Mouse (Mus musculus): ENCODE measurements around the gene Crot.

Crot gene

DNA sequence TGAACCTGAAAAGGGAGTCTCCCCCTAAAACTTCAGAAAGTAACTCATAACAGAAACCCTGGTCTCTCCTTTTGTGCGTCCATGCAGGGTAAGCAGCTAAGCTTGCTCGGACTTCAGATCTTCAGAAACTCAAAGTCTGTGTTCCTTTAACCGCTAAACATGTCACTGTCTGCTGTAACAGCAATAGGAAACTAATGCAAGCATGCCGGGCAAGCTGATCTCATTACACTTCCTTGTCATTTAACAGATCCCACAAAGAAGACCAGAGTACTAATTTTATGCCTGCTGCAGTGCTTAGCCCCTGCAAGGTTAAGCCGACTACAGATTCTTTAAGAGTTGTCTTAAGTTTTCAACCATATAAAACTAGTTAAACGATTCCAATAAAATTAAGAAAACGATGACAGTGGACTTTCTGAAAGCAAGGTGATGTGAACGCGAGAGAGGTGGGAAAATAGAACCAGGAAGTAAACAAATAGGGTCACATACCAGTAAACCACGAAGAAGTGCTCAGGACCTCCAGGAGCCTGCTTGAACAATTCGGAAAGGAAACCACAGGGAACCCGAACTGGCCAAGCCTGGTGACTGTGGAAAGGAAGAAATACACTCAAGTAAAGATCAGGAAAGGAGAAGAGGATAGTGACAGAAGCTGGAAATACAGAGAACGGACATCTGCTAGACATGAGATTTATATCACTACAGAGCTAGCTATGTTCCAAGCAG, 998 bp downstream of the Crot start:
- DNase-seq = no peak

GRCm38 (mm10) chr5:8991626-8992025, 5.5 kb downstream of the Crot start:
- DNase-seq = no peak

DNA sequence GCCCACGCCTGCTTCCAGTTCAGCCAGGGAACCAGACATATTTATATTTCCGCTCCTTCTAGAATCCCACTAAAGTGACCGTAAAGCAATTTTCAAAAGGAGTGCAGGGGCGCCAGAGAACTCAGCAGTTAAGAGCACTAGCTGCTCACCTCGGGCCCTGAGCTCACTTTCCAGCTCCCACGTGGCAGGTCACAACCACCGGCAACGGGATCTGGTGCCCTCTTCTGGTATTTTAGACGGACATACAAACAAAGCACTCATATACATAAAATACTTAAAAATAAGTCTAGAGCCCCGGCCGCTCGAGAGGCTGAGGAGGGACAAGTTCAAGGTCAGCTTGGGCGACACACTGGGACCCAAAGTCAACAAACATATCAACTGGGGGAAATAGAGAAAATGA, 6.6 kb downstream of the Crot start:
- DNase-seq = no peak

DNA sequence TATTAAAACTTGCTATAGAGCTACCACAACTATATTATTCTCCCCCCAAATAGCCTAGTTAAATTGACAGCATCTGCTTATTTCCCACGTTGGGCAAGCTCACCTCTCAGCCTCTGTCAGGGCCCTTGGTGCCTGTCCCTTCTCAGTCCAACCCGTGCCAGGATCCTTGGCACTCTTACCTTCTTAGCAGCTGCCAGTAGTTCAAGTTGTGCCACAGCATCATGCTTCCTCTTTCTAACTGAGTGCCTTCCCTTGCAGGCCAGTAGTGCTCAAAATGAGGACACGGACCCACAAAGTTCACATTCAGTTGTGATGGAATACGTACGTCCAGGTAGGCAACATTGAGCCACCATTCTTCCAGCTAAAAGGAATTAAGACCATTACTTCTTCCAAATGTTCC, 9.2 kb downstream of the Crot start:
- no peak for DNase-seq

GRCm38 (mm10) chr5:8985470-8985869, 11.7 kb downstream of the Crot start:
- DNase-seq = no peak

DNA sequence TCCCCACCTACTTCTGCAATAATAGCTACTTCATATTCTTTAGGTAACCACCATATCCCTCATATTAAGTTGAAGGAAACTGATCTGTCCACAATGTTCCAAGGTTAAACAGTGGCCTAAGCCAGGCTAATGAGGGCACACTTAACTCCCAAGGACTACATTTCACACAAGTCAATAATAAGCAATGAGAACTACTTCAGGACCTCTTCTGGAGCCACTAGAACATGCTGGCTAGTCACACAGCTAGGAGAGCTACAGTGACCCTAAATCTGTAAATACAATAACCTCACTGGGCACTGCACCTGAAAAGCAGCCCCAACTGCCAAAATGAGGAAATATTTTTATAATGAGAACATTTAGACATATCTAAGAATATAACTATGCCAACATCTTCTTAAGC, 22.4 kb downstream of the Crot start:
- DNase-seq = no peak

DNA sequence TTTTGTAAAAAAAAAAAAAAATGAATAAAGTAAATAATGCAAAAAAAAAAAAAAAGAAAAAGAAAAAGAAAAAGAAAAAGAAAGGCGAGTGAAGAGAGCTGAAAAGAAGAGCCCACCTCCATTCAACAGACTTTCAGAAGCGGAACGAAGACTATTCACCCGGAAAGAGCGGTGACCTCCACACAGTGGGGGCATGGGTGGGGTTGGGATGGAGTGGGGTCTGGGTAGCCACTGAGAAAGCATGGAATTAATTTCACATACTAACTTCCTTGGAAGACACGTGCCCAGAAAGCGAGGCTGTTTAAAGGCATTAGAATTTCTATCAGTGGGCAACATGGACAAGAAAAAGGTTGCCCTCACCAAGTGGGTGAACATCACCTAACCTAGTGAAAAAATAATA, 24.8 kb downstream of the Crot start:
- DNase-seq = no peak

DNA sequence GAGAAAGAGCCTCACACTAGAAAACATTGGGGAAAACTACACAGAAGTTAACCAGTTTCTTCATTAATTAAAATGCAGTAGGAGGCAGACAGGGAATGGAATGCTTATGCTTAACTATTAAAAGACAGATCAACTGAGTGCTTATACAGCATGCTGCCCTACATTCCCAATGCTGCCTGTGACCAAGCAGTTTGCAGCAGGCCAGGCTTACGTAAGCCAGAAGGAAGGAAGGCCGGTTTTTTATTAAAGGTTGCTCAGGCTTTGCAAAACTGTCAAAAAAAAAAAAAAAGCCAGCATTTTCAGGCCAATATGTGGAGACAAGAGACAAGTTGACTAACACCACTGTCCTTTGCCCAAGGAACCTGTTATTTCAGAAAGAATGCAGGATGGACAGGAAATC, 26.4 kb downstream of the Crot start:
- no peak for DNase-seq

DNA sequence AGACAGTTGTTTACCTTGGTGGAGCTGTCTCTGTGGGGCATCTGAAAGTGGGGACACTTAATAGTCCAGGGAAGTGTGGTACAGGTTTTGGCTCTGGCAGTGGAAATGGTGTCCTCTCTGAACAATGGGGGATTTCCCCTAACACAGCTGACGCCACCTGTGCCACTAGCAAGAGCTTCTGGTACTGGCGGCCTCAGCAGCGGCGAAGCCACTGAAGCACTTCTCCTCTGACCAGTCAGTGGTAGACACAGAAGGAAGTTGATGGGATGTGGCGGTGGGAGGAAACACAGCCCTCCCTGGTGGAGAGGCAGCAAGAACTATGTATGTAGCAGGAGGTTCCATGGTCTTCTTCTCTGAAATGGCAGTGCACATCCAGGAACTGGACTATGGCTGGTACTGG, 32.6 kb downstream of the Crot start:
- DNase-seq = no peak

DNA sequence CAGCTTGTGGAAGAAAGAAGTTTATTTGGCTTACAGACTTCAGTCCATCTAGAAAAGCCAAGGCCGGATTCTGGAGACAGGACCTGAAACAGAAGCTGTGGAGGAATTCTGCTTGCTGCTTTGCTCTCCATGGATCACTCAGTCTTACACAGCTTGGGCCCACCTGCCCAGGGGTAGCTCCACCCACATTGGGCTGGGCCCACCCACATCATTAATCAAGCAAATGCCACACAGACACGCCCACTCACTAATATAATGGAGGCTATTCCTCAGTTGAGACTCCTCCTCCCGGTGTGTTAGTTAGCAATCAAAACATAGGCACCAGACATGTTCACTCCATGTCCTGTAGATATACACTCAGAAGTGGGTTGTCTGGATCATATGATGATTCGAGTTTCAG, 36.6 kb downstream of the Crot start:
- DNase-seq = no peak

- DNase-seq = no peak
These were observed 41.6 kb downstream of the Crot start for GRCm38 (mm10) chr5:8955544-8955943.

- DNase-seq = no peak
These were observed 43.5 kb downstream of the Crot start for GRCm38 (mm10) chr5:8953660-8954059.

DNA sequence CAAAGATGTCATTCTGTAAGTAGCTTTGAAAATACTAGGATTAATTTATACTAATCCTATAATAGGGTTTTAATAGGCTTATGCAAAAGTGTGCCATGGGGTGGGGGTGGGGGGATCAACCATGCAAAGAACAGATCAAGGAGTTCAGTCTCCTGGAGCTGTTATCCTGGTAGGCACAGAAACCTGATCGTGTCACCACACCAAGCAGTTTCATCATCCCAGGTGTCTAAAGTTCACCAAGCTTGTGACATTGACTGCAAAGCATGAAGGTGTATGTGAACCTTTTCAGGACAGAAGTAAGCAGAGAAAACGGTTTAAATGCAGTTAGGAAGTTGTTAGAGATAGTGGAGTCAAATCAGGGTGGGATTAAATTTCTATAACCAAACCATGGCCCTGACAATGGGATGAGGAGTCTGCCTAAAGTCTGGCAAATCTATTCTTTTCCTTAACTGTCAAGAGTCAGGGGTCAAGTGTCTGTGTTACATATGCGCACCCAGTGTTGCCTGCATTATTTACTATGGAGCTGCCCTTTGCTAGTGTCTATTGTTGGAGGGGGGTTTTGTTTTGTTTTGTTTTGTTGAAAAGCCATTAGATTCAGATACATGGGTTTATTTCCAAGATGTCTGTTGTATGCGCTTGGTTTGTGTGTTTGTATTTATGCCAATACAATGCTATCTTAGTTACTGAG, 49.6 kb downstream of the Crot start:
- DNase-seq = no peak

- DNase-seq = no peak
These were observed 53.3 kb downstream of the Crot start for GRCm38 (mm10) chr5:8943836-8944235.

GRCm38 (mm10) chr5:8941266-8941665, 55.9 kb downstream of the Crot start:
- DNase-seq = peak; percentile 8 to 13

- peak; percentile 7 to 10 for DNase-seq
These were observed 59.2 kb downstream of the Crot start for GRCm38 (mm10) chr5:8937965-8938364.

- DNase-seq = no peak
These were observed 68.7 kb downstream of the Crot start for GRCm38 (mm10) chr5:8928440-8928839.

DNA sequence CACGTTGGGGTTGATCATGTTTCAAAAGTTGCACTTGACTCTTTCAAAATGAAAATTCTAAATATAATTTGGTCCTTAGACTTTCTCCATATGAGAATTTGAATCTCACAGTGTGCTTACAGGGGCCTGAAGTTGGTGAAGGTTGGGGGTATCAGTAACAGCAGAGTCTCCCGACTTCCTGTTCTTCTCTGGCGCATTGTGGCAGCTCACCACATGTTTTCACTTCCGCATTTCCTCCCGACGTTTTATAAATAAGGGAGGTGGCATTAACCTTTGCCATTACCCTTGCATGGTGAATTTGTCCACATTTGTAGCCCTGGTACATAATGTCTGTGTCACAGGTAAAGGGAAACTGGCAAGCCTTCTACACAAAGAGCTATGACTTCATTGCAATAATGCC, 80.1 kb downstream of the Crot start:
- DNase-seq = no peak

GRCm38 (mm10) chr5:8916400-8916799, 80.7 kb downstream of the Crot start:
- DNase-seq = no peak
